Mouse (Mus musculus): Measurements from ENCODE around the gene Sin3a.

GRCm38 (mm10) chr9:57156823-57157222 lies 85.0 kb downstream of the Sin3a start:
- TF ChIP-seq CTCF (IDR thresholded peaks at IDR 0.05; ENCODE audit: low read depth, low read length) (no peak), POLR2A (IDR thresholded peaks at IDR 0.05; ENCODE audit: borderline replicate concordance, low read depth, low read length) (no peak)

All from bone marrow macrophage, adult 2 months (primary cell).